Mouse (Mus musculus): ENCODE data around the gene Klf6.

Gene Klf6

DNA sequence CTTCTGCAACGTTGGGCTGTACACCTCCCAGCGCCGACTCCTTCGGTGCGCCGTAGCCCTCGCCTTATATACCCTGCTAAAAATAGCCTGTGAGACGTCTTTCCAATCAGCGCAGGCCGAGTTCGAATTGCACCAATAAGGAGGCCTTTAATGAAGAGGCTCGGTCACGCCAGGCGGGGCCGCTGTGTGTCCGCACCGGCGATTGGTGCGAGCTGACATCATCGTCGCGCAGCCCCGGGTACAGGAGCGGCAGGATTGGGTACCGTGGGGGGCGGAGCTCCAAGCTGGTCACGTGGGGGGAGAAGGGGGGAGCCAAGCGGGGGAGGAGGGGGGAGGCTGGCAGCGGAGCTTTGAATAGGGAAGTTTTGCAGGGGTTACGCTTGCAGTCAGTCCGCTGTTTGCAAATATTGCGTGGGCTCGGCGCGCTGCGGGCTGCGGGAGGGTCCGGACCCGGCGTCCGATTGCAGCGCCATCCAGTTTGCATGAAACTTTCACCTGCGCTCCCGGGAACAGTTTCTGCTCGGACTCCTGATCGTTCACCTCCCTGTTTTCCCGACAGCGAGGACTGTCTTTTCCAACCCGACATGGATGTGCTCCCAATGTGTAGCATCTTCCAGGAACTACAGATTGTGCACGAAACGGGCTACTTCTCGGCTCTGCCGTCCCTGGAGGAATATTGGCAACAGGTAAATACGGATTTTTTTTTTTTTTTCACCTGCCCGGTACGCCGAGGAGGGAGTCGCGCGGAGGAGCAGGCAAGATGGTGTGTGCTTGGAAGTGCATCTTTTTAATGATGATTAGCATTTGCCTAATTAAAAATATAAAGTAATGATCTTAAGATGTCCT lies at the start of gene Klf6:
Gene Klf6, plus strand, starts transcription at position 326 of the 846 bp plus-strand sequence.
- ATAC-seq (ENCODE audit: low TSS enrichment) = peak; percentile 86

DNA sequence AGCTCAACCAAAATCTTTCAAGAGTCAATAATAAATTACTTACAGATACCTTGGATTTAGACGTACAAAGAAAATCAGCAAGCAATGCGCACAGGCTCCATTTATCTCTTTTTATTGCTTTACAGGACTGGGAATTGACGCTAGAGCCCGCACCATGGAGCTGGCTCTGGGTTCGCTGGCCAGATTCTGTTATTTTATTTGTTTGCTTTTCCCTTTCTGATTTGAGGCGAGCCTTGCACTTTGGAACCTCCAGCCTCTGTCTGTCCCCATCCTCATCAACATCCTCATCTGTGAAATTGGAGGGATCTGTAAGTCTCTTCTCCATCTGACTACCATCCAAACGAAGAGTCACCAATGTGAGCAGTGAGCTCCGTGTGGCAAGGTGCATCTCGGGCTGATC lies 47.8 kb upstream of the Klf6 start:
- ATAC-seq (ENCODE audit: low TSS enrichment) = no peak

DNA sequence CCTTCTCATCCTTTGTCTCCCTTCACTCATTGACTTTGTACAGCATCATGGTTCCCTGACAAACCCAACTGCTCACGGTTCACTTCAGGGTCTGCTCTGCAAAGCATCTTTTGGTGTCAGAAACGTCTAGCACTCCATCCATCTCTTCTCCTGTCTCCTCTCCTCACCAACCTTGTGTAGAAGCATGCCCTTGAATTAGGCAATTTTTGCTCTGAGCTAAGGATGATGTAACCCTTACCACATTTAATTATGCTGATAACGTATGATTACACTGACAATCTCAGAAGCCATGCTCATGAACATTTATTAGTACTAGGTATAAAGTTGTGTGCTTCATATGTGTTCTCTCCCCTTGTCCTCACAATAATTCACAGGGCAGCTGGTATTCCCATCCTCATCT lies 44.0 kb upstream of the Klf6 start:
- ATAC-seq (ENCODE audit: low TSS enrichment) = no peak

DNA sequence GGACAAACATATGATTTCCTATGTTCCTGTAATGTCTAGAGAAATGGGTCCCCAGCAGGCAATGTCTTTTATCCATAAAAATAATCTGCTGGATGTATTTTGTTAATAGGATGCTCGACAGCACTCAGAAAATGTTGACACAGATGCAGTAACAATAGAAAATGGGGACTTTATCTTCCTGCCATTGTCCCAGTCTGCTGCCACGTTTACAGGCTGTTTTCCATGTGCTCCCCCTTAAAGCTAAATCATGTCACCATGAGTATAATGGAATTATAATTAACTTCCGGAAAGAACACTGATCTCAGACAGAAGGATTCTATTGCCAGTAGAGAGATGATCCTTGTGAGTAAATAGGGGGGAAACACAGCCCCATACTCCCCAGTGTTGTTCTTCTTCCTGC lies 42.1 kb upstream of the Klf6 start:
- no peak for ATAC-seq (ENCODE audit: low TSS enrichment)

GRCm38 (mm10) chr13:5822586-5822985 lies 38.7 kb upstream of the Klf6 start:
- no peak for ATAC-seq (ENCODE audit: low TSS enrichment)

DNA sequence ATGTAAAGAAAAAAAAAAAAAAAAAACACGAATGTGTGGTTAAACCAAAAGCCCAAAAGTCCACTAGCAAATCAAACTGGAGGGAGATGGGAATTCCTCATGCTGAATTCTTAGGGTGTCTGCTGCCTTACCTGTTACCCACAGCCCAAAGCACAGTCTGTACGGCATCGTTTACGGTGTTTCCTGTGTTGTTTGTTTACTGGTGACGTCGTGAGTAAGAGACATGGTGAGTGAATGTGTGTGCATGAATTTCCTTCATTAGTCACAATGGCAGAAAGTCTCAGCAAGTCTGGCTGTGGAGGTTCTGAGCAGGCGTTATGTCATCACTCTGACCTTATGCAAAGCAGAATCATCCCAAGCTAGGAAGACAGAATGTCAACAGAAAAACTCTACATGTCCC lies 38.1 kb upstream of the Klf6 start:
- ATAC-seq (ENCODE audit: low TSS enrichment) = no peak

DNA sequence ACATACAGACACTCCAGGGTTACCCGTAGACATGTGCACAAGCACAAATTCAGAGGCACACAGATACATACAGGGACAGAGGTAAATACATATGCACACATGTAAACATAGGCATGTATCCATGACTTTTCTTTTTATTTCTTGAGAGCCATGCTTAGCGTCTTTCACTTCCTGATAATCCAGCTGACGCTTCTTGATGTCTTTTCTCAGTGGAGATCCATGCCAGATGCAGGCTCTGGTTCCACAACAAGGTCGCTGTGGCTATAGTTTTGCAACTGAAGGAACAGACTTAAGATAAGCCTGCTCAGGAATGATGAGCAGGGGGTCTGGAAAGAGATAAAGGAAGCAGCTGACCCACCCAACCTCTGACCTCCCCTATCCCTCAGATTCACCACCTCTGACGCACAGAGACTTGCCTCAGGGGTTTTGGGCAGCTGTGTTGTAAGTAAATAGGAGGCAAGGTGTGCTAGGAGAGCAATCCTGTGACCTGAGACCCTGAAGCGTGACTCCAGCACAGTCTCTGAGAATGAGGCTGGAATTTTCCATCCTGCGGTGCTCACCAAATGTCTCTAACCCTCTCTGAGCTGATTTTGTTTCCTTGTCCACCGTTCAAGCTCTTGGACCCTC lies 37.0 kb upstream of the Klf6 start:
- no peak for ATAC-seq (ENCODE audit: low TSS enrichment)

- no peak for ATAC-seq (ENCODE audit: low TSS enrichment)
Measured at GRCm38 (mm10) chr13:5826170-5826827, 35.0 kb upstream of the Klf6 start.

- ATAC-seq (ENCODE audit: low TSS enrichment) = no peak
Measured at GRCm38 (mm10) chr13:5831976-5832375, 29.3 kb upstream of the Klf6 start.

GRCm38 (mm10) chr13:5837174-5837777 lies 24.0 kb upstream of the Klf6 start:
- peak; percentile 72 for ATAC-seq (ENCODE audit: low TSS enrichment)

DNA sequence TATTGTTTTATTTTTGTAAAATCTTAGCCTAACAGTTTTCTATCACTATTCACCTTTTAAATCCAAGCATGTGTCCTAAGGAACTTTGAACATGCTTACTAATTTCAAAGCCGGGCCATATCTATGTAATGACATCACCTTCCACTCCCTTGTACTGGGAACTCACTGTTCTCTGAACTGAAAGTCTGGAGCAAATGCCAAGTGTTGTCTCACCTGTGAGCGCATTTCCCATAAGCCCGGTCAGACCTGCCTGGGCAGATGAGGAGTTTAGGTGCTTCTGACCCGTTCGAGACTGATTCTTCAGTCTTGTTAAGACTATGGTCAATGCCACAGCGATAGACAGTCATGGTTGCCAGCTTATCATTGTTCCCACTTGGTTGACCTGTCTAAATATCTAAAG lies 19.9 kb upstream of the Klf6 start:
- no peak for ATAC-seq (ENCODE audit: low TSS enrichment)

- ATAC-seq (ENCODE audit: low TSS enrichment) = no peak
Measured at GRCm38 (mm10) chr13:5842911-5843310, 18.4 kb upstream of the Klf6 start.

DNA sequence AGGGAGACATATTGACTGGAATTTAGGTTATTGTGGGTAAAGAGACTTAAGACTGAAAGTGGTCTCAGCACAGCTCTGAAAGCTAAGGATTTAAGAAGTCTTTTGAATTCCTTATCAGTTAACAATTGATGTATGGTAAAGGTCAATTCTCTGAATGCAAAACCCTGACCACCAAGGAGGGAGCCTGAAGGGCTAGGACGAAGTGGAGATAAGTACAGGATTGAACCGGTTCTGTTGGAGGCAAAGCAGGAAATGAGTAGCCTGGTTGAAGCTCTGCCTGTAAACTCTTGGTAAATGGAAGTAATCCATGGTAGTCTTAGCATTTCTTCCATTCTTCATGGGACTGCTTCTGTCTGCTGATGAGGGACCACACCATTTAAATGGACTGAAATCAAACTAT lies 17.5 kb upstream of the Klf6 start:
- no peak for ATAC-seq (ENCODE audit: low TSS enrichment)

- no peak for ATAC-seq (ENCODE audit: low TSS enrichment)
Measured at GRCm38 (mm10) chr13:5844338-5844737, 16.9 kb upstream of the Klf6 start.

DNA sequence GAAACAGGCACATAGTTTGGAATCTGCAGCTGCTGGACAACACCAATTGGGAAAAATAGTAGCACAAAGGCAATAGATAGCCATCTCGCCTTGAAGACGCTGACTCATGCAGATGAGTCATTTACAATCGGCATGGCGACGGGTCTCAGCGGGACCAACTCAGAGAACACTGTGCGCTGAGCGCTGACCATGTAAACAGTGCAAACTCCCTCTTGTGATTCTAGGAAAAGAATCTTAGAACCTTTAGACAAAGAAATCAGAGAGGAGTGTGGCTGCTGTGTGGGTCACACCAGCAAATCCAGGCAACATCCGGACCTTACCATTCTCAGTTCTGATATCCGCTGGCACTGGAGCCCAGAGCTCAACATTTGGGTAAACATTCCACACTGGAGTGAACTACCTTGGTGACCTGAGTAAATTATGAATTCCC lies 16.1 kb upstream of the Klf6 start:
- ATAC-seq (ENCODE audit: low TSS enrichment) = peak; percentile 76

GRCm38 (mm10) chr13:5845605-5846004 lies 15.7 kb upstream of the Klf6 start:
- 0 out of 2 replicates have a peak, but pooled peaks have one; percentile 13 for ATAC-seq (ENCODE audit: low TSS enrichment)

GRCm38 (mm10) chr13:5846860-5847259 lies 14.4 kb upstream of the Klf6 start:
- ATAC-seq (ENCODE audit: low TSS enrichment) = no peak

DNA sequence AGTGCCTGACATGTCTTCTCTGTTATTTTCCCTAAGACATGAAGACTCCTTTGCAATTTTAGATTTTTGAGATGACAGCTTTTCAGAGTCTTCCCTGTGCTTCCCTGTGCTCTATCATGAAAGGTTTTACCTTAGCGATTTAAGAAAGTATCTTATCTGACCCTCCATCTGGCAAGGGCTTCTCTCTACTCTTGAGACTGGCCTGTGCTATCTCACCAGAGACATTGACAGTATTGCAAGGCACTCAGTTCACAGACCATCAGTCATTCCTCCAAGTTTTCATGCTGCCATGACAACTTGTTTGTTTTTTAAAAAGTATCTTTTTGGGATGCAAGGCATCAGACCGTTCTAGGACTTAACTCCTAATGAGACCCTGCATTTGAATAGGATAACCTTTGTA lies 13.5 kb upstream of the Klf6 start:
- ATAC-seq (ENCODE audit: low TSS enrichment) = no peak

DNA sequence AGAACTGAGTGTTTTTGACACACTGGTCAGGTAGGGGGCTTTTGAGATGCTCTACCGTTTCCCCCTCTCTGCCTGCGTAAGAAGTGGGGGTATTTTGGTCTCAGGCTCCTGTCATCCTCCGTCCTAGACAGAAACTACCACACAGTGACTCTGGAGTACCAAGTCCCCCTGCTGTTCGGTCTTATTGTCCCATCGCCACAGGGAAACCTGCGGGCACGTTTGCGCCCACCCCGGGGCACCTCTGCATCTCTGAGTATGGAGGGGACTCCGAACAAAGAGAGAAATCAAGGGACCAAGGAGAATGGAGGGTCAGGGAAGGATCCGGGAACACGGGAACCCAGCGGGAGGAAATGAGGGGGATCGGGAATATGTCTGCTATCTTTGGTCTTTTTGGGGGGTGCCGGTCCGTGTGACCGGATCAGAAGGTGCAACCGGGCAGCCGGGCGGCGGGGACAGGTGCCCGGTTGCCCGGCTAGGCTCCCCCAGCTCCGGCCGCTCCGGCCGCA lies 578 bp upstream of the Klf6 start:
- peak; percentile 32 for ATAC-seq (ENCODE audit: low TSS enrichment)

GRCm38 (mm10) chr13:5862003-5862625 lies 832 bp downstream of the Klf6 start:
- no peak for ATAC-seq (ENCODE audit: low TSS enrichment)

DNA sequence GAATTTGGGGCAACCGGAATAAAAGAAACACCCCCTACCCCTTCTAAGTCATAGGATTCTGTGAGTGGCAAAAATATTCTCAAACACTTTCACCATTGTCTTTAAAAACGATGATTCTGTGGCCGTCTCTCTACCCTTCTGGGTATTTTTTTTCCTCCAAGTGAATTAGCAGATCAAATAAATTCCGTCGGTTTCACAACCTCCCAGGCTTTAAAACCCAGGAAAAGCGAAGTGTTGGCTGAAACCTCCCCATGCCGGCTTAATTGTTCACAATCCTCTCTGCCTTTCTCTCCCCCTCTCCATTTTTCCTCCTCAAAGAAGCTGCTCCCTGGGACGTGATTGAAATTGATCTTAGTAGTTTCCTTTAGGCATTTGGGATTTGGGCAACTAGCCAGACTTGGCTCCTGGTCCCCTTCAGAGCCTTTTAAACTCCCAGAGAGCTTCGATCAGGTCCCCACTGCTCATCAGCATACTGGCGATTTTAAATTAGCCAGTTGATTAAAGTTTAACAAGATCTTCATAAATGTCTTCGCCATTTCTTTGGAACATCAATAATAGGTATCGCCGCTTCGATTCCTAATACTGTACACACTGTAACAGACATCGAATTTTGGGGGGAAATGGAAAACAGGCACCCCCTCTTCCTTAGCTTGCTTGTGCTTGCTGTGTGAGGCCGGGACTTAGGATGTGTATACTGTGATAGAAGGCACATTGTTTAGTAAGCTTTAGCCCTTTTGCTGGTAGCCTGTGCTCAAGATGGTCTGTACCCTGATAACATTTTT lies 1.5 kb downstream of the Klf6 start:
- 0 out of 2 replicates have a peak, but pooled peaks have one; percentile 0 for ATAC-seq (ENCODE audit: low TSS enrichment)

Measured in frontal cortex, adult (tissue).